Mouse (Mus musculus) embryonic facial prominence, embryonic 11.5 days (tissue): Measurements from ENCODE around the gene Plekha7. TPM values are rescaled to one million over a fixed set of nuclear protein-coding genes. Genes with fewer than 3 reads are reported as not detected.

Source experiments
- ATAC-seq: fragments of 200-750 bp; cut with Nextera tagmentation; replicated peaks from 2 replicates; pipeline ENCODE4 v1.8.0; 2017; ENCODE audit warnings: low read depth; ENCODE audit not compliant: insufficient number of reproducible peaks, low FRiP score, low TSS enrichment
- DNase-seq: peaks from one replicate; pipeline ENCODE4 v3.0.0-alpha.2; 2015; ENCODE audit warnings: low spot score
- H3K27ac ChIP-seq: fragments of 300-500 bp; sonication (generic); replicated peaks from 2 replicates; pipeline ENCODE4 v1.5.1; 2014; ENCODE audit warnings: mild to moderate bottlenecking, low read depth, low read length, control low read depth
- H3K27me3 ChIP-seq: fragments of 300-500 bp; sonication (generic); 2 replicates; pipeline ENCODE4 v1.6.1; 2014; ENCODE audit warnings: mild to moderate bottlenecking, low read length, moderate library complexity, mixed read lengths; ENCODE audit not compliant: control insufficient read depth, insufficient read depth
- H3K36me3 ChIP-seq: fragments of 300-500 bp; sonication (generic); replicated peaks from 2 replicates; pipeline ENCODE4 v1.6.1; 2014; ENCODE audit warnings: low read depth, mild to moderate bottlenecking, low read length, moderate library complexity, mixed read lengths; ENCODE audit not compliant: control insufficient read depth, insufficient read depth
- H3K4me1 ChIP-seq: fragments of 300-500 bp; sonication (generic); 2 replicates; pipeline ENCODE4 v1.6.1; 2014; ENCODE audit warnings: low read length, mixed read lengths; ENCODE audit not compliant: control insufficient read depth, insufficient read depth
- H3K4me2 ChIP-seq: fragments of 300-500 bp; sonication (generic); 2 replicates; pipeline ENCODE4 v1.6.1; 2014; ENCODE audit warnings: low read depth, mild to moderate bottlenecking, control low read depth, low read length, moderate library complexity
- H3K4me3 ChIP-seq: fragments of 300-500 bp; sonication (generic); 2 replicates; pipeline ENCODE4 v1.5.1; 2014; ENCODE audit warnings: low read depth, low read length, control low read depth
- H3K9ac ChIP-seq: fragments of 300-500 bp; sonication (generic); replicated peaks from 2 replicates; pipeline ENCODE4 v1.6.1; 2014; ENCODE audit warnings: mild to moderate bottlenecking, control low read depth, low read length
- H3K9me3 ChIP-seq: fragments of 300-500 bp; sonication (generic); replicated peaks from 2 replicates; pipeline ENCODE4 v1.6.1; 2016; ENCODE audit warnings: mild to moderate bottlenecking, low read length, inconsistent platforms, mixed read lengths; ENCODE audit not compliant: control insufficient read depth
- WGBS: fragments of 180-500 bp; shearing (Covaris S2); extraction: QIAGEN DNeasy Blood & Tissue Kit; methylation state at CpG from one replicate; pipeline ENCODE4 v1.1.7; 2014; 5-methylcytosine and 5-hydroxymethylcytosine counted together
- polyA plus RNA-seq: library from polyadenylated mRNA; unstranded; fragments of >200 nt; fragmentation: Nextera tagmentation; extraction: Ambion mirVana; gene quantifications from 2 replicates; pipeline ENCODE4 v1.2.1, GENCODE M21; 2014

Plekha7 gene
- polyA plus RNA-seq, 1 experiment from 2014 or later: 3.6 TPM

GRCm38 (mm10) chr7:116238320-116238719, 69.9 kb downstream of the Plekha7 start:
- WGBS: 88% methylated on average over 4 of the region's 4 CpGs
- Histone ChIP-seq H3K36me3 (no peaks in the 10 kb centered on the region), H3K27me3 (peaks cover 17% of the 10 kb centered on the region; the same call in 1 of the 2 replicates), H3K9me3 (no peaks in the 10 kb centered on the region), H3K4me3 (no peak overlapping the region), H3K4me1 (peaks cover 9% of the 10 kb centered on the region), H3K9ac (no peak overlapping the region), H3K4me2 (no peak overlapping the region), H3K27ac (no peak overlapping the region)
- DNase-seq: no peak
- ATAC-seq: no peak

DNA sequence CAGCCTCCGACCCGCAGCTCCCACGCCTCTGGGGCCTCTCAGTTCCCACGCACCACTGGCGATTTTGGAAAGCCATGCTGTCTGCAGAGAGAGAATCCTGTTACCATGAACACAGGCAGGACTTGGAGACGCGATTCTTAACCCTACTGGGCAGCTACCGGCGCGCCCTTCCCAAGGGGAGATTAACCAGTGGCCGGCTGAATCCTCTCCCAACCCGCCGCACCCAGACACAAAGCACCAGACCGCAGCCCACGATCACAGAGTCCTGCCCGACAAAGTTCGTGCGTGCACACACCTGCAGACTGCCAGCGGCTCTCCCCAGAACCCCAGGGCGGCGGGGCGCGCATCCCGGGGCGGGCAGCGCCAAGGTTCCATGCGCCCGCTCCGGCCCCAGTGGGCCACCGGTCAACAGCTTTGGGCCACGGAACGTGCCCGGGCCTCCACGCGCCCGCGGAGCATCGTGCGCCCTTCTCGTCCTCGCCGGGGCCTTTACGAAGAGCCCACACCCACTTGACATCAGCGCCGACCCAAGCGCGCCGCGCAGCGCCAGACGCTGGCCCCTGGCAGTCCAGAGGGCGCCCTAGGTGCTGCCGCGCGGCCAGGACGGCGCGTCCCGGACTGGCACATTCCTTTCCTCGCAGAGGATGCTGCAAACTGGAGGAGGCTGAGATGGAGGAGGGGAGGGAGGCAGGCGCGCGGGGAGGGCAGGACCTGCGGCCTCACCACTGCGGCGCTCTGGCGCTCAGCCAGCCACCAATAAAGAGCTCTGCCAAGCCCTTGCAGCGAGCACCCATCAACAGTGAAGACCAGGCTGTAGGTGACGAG, 70.8 kb downstream of the Plekha7 start:
- H3K27ac ChIP-seq: no peak overlapping the region
- ATAC-seq: peak; percentile 41; the same call in 1 of the 2 replicates
- no peaks in the 10 kb centered on the region for H3K9me3 ChIP-seq
- DNase-seq: peak; percentile 61
- H3K4me3 ChIP-seq: peak overlapping the region; percentile 44
- under 1% methylated on average over 59 of the region's 69 CpGs for WGBS
- peak overlapping the region; percentile 98 for H3K4me2 ChIP-seq
- peaks cover 9% of the 10 kb centered on the region for H3K4me1 ChIP-seq
- peak overlapping the region; percentile 56 for H3K9ac ChIP-seq
- H3K27me3 ChIP-seq: peaks cover 17% of the 10 kb centered on the region; the same call in 1 of the 2 replicates
- H3K36me3 ChIP-seq: no peaks in the 10 kb centered on the region

- Histone ChIP-seq H3K27ac (no peak overlapping the region), H3K9me3 (no peaks in the 10 kb centered on the region), H3K4me3 (peak overlapping the region; percentile 44), H3K27me3 (peaks cover 17% of the 10 kb centered on the region; the same call in 1 of the 2 replicates), H3K9ac (no peak overlapping the region), H3K4me2 (peak overlapping the region; percentile 98), H3K36me3 (no peaks in the 10 kb centered on the region), H3K4me1 (peaks cover 9% of the 10 kb centered on the region)
- 47% methylated on average over 8 of the region's 8 CpGs for WGBS
- no peak for DNase-seq
- no peak for ATAC-seq
Observed at GRCm38 (mm10) chr7:116236608-116237007, 71.6 kb downstream of the Plekha7 start.

- no peaks in the 10 kb centered on the region for H3K36me3 ChIP-seq
- DNase-seq: no peak
Observed at GRCm38 (mm10) chr7:116234287-116234806, 73.8 kb downstream of the Plekha7 start.

GRCm38 (mm10) chr7:116230811-116231609, 77.2 kb downstream of the Plekha7 start:
- Histone ChIP-seq H3K36me3 (no peaks in the 10 kb centered on the region), H3K9me3 (no peaks in the 10 kb centered on the region), H3K4me1 (no peaks in the 10 kb centered on the region; the same call in 1 of the 2 replicates), H3K27me3 (peaks cover under 1% of the 10 kb centered on the region; the same call in 1 of the 2 replicates), H3K4me2 (no peak overlapping the region), H3K4me3 (no peak overlapping the region), H3K9ac (no peak overlapping the region), H3K27ac (no peak overlapping the region)
- ATAC-seq (no peak), DNase-seq (no peak)
- WGBS: 77% methylated on average over 11 of the region's 11 CpGs

More at GRCm38 (mm10) chr7:116234287-116234806, 73.8 kb downstream of the Plekha7 start:
- H3K4me2 ChIP-seq: no peak overlapping the region
- no peak overlapping the region for H3K27ac ChIP-seq
- WGBS: 65% methylated on average over 7 of the region's 7 CpGs
- no peak overlapping the region for H3K9ac ChIP-seq
- no peak for ATAC-seq
- H3K9me3 ChIP-seq: no peaks in the 10 kb centered on the region
- H3K4me3 ChIP-seq: no peak overlapping the region
- peaks cover 17% of the 10 kb centered on the region; the same call in 1 of the 2 replicates for H3K27me3 ChIP-seq
- H3K4me1 ChIP-seq: peaks cover 9% of the 10 kb centered on the region

DNA sequence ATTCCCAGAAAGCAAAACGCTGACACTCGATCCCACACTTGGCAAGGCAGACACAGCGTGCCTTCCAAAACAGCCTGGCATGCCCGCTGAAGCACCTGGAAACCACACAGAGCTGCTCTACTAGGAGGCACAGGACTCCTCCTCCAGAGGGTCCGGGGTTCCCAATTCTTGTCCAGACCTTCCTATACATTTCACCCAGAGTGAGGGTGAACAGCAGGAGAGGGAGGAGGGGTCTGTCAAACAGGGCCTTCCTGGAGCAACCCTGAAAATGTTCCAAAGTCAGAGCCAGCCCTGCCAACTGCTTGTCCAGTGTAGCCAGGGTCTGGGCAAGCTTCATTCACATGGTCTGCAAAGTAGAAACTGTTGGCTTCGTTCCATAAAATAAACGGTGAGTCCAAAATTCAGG, 81.3 kb downstream of the Plekha7 start:
- no peak for ATAC-seq
- no peak for DNase-seq
- 84% methylated on average over 7 of the region's 7 CpGs for WGBS
- no peaks in the 10 kb centered on the region for H3K27me3 ChIP-seq
- H3K9me3 ChIP-seq: no peaks in the 10 kb centered on the region
- no peak overlapping the region for H3K27ac ChIP-seq
- H3K36me3 ChIP-seq: no peaks in the 10 kb centered on the region
- H3K4me2 ChIP-seq: no peak overlapping the region
- H3K9ac ChIP-seq: no peak overlapping the region
- no peak overlapping the region for H3K4me3 ChIP-seq
- no peaks in the 10 kb centered on the region for H3K4me1 ChIP-seq

- Histone ChIP-seq H3K36me3 (no peaks in the 10 kb centered on the region), H3K4me3 (no peak overlapping the region), H3K4me1 (no peaks in the 10 kb centered on the region), H3K27ac (no peak overlapping the region), H3K4me2 (no peak overlapping the region), H3K9me3 (no peaks in the 10 kb centered on the region), H3K9ac (no peak overlapping the region), H3K27me3 (no peaks in the 10 kb centered on the region)
- DNase-seq: no peak
- 93% methylated on average over 6 of the region's 6 CpGs for WGBS
- ATAC-seq: no peak
Observed at GRCm38 (mm10) chr7:116226316-116226715, 81.9 kb downstream of the Plekha7 start.
